Mouse (Mus musculus) heart, postnatal 0 days (tissue): ENCODE data around the gene 1700013G24Rik. TPM values are rescaled to one million over a fixed set of nuclear protein-coding genes. Genes with fewer than 3 reads are reported as not detected.

Experiments used
- ATAC-seq: fragments of 200-750 bp; cut with Nextera tagmentation; 2 replicates; pipeline ENCODE4 v1.8.0; 2017; ENCODE audit warnings: low read depth, moderate number of reproducible peaks, moderate library complexity; ENCODE audit not compliant: insufficient read depth
- DNase-seq: peaks from one replicate; pipeline ENCODE4 v3.0.0-alpha.2; 2016; ENCODE audit warnings: low spot score
- H3K27ac ChIP-seq: fragments of 300-500 bp; sonication (generic); 2 replicates; pipeline ENCODE4 v1.5.1; 2014; ENCODE audit warnings: low read depth, mild to moderate bottlenecking
- H3K27me3 ChIP-seq: fragments of 300-500 bp; sonication (generic); 2 replicates; pipeline ENCODE4 v1.6.1; 2014; ENCODE audit warnings: low read length, mixed read lengths; ENCODE audit not compliant: control insufficient read depth, insufficient read depth
- H3K36me3 ChIP-seq: fragments of 300-500 bp; sonication (generic); replicated peaks from 2 replicates; pipeline ENCODE4 v1.6.1; 2014; ENCODE audit warnings: low read length, mixed read lengths; ENCODE audit not compliant: control insufficient read depth, insufficient read depth
- H3K4me1 ChIP-seq: fragments of 300-500 bp; sonication (generic); 2 replicates; pipeline ENCODE4 v1.6.1; 2014; ENCODE audit warnings: antibody characterized with exemption; ENCODE audit not compliant: control insufficient read depth, insufficient read depth
- H3K4me2 ChIP-seq: fragments of 300-500 bp; sonication (generic); 2 replicates; pipeline ENCODE4 v1.6.1; 2014; ENCODE audit warnings: low read depth, mild to moderate bottlenecking, low read length, moderate library complexity
- H3K4me3 ChIP-seq: fragments of 300-500 bp; sonication (generic); 2 replicates; pipeline ENCODE4 v1.5.1; 2014; ENCODE audit warnings: low read depth, low read length
- H3K9ac ChIP-seq: fragments of 300-500 bp; sonication (generic); replicated peaks from 2 replicates; pipeline ENCODE4 v1.6.1; 2014; ENCODE audit warnings: low read depth, low read length, mixed read lengths
- H3K9me3 ChIP-seq: fragments of 300-500 bp; sonication (generic); replicated peaks from 2 replicates; pipeline ENCODE4 v1.6.1; 2016; ENCODE audit warnings: low read length; ENCODE audit not compliant: control insufficient read depth
- CTCF ChIP-seq: IDR thresholded peaks from 2 replicates; pipeline ENCODE4 v1.5.1; 2016; ENCODE audit warnings: antibody characterized with exemption, control low read depth, low read depth
- EP300 ChIP-seq: IDR thresholded peaks from 2 replicates; pipeline ENCODE4 v1.6.1; 2016; ENCODE audit warnings: antibody characterized with exemption, low read depth
- WGBS: fragments of 180-500 bp; shearing (Covaris S2); extraction: QIAGEN DNeasy Blood & Tissue Kit; methylation state at CpG from one replicate; pipeline ENCODE4 v1.1.7; 2014; 5-methylcytosine and 5-hydroxymethylcytosine counted together
- polyA plus RNA-seq: library from polyadenylated mRNA; unstranded; fragments of >200 nt; fragmentation: Nextera tagmentation; extraction: Ambion mirVana; gene quantifications from 2 replicates; pipeline ENCODE4 v1.2.1, GENCODE M21; 2015
- total RNA-seq: library from RNA; depleted of rRNA; stranded (reverse); fragments of >200 nt; gene quantifications from 2 replicates; pipeline ENCODE4 v1.2.3, GENCODE M21; 2014; ENCODE audit warnings: low replicate concordance

Gene 1700013G24Rik
- total and polyA plus RNA-seq, 2 experiments from 2014 or later = not detected

DNA sequence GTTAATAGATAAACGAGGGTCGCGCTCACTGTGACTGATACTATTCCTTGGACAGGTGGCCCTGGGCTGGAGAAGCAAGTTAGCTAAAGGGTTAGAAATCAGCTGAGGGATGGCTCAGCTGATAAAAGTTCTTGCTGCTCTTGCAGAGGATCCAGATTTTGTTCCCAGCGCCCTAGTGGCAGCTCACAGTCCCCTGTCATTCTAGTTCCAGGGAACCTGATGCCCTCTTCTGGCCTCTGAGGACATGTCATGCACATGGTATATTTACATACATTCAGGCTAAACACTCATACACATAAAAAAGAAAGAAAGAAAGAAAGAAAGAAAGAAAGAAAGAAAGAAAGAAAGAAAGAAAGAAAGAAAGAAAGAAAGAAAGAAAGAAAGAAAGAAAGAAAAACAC lies 11.8 kb upstream of the 1700013G24Rik start:
- DNase-seq = no peak
- H3K4me2 ChIP-seq = no peak overlapping the region
- no peak overlapping the region for H3K27ac ChIP-seq
- no peaks in the 10 kb centered on the region for H3K4me1 ChIP-seq
- no peak overlapping the region for H3K9ac ChIP-seq
- 77% methylated on average over 4 of the region's 4 CpGs for WGBS
- H3K36me3 ChIP-seq = no peaks in the 10 kb centered on the region
- TF ChIP-seq EP300 (no peak), CTCF (no peak)
- no peak overlapping the region for H3K4me3 ChIP-seq
- ATAC-seq = no peak
- no peaks in the 10 kb centered on the region for H3K27me3 ChIP-seq
- H3K9me3 ChIP-seq = no peaks in the 10 kb centered on the region

DNA sequence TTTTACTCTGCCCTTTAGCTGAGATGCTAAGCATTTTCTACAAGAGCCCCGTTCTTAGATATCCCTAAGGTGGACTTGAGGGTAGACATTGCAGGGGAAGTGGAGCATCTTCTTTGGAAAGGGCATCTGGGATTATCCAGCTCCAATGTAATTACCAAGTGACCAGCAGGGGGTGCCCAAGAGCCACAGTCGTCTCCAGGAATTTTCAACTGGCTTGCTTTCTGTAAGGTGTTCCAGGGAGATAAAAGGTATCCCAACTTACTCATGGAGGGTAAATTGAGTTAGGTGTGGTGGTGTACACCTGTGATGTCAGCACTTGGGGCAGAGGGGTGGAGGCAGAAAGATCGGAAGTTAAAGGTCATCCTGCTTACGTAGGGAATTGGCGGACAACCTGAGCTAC lies 9.5 kb upstream of the 1700013G24Rik start:
- H3K4me2 ChIP-seq = no peak overlapping the region
- TF ChIP-seq EP300 = no peak
- TF ChIP-seq CTCF = peak; percentile 90
- 23% methylated on average over 5 of the region's 5 CpGs for WGBS
- no peaks in the 10 kb centered on the region for H3K36me3 ChIP-seq
- no peak overlapping the region for H3K27ac ChIP-seq
- H3K4me3 ChIP-seq = no peak overlapping the region
- DNase-seq = peak; percentile 61
- H3K9me3 ChIP-seq = no peaks in the 10 kb centered on the region
- H3K4me1 ChIP-seq = peaks cover 10% of the 10 kb centered on the region
- no peak overlapping the region for H3K9ac ChIP-seq
- ATAC-seq = no peak
- H3K27me3 ChIP-seq = no peaks in the 10 kb centered on the region

DNA sequence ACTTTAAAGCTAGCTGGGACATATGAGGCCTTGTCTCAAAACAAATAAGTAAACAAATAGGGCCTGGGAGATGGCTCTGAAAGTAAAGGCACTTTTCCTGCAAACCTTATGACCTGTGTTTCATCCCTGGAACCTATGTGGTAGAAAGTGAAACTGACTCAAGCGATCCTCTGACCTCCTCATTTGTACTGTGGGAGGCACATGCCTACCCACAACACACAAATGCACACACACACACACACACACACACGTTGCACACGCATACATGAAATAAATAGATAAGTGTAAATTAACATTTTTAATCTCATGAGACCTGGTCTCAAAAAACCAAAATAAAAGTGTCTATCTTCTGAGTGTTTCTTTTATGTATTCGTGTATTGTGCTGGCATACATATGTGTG lies 7.2 kb upstream of the 1700013G24Rik start:
- Histone ChIP-seq H3K9me3 (no peaks in the 10 kb centered on the region), H3K4me3 (no peak overlapping the region), H3K27me3 (no peaks in the 10 kb centered on the region), H3K9ac (no peak overlapping the region), H3K4me2 (no peak overlapping the region), H3K36me3 (no peaks in the 10 kb centered on the region), H3K27ac (no peak overlapping the region), H3K4me1 (peaks cover 25% of the 10 kb centered on the region)
- TF ChIP-seq CTCF (no peak), EP300 (no peak)
- 93% methylated on average over 4 of the region's 4 CpGs for WGBS
- no peak for ATAC-seq
- DNase-seq = no peak

DNA sequence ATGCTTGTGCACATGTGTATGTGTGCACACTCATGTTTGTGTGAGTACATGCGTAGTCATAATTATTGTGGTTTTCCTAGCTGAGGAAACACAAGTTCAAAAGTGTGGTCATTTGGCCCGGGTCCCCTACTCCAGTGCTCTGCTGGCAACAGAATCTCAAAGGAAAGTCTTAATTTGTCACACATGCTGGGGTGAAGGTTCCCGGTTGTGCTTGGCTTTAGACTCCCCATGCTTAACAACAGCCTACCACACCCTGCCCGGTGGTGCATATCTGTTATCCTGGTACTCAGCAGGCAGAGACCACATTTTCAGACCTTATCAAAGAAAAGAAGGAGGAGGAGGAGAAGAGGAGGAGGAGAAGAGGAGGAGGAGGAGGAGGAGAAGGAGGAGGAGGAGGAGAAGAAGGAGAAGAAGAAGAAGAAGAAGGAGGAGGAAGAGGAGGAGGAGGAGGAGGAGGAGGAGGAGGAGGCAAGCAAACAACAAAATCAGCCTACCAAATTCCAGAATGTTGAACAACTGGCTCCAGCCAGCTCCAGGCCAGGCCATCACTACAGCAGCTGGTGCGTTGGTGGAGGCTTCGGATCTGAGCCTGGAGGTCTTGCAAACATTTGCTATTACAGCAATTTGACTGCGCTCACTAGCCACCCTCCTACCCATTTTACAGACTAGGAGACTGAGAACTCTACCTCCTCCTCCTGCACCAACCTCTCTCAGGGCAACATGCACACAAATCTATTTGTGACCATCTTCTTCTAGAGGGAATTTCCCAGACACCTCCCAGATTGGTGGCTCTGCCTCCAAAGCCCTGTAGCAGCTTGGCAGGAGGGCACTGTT lies 5.5 kb upstream of the 1700013G24Rik start:
- no peak overlapping the region for H3K9ac ChIP-seq
- DNase-seq = no peak
- H3K4me3 ChIP-seq = no peak overlapping the region
- H3K4me2 ChIP-seq = no peak overlapping the region
- no peaks in the 10 kb centered on the region for H3K9me3 ChIP-seq
- H3K4me1 ChIP-seq = peaks cover 25% of the 10 kb centered on the region
- no peak for TF ChIP-seq EP300
- no peak for TF ChIP-seq CTCF
- WGBS = 46% methylated on average over 7 of the region's 7 CpGs
- no peak for ATAC-seq
- no peaks in the 10 kb centered on the region for H3K27me3 ChIP-seq
- peak overlapping the region; percentile 52 for H3K27ac ChIP-seq
- H3K36me3 ChIP-seq = no peaks in the 10 kb centered on the region

DNA sequence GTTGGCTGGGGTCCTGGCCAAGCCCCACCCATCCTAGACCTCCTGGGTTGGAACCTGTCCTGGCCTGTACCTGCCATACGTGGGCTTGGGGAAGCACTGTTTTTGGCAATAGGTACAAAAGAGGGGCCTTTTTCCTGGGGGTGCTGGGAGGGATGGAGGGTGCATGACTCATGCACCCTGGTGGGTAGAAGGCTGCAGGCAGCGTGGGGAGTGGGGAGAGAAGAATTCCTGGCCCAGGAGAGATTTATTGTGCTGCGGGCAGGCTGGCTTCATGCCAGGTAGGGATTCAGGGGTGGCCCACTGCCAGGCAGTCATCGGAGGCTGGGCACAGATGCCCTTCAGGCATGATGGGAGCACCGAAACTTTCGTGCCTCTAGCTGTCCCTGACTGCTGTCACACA lies 4.9 kb upstream of the 1700013G24Rik start:
- ATAC-seq (peak; percentile 72), DNase-seq (peak; percentile 53)
- H3K4me2 ChIP-seq = no peak overlapping the region
- H3K4me3 ChIP-seq = no peak overlapping the region
- TF ChIP-seq CTCF = no peak
- TF ChIP-seq EP300 = no peak
- 12% methylated on average over 6 of the region's 6 CpGs for WGBS
- H3K27ac ChIP-seq = peak overlapping the region; percentile 52
- H3K27me3 ChIP-seq = no peaks in the 10 kb centered on the region
- no peaks in the 10 kb centered on the region for H3K9me3 ChIP-seq
- H3K4me1 ChIP-seq = peaks cover 26% of the 10 kb centered on the region
- H3K9ac ChIP-seq = 0 out of 2 replicates have a peak overlapping the region, but pooled peaks have one; percentile 23
- H3K36me3 ChIP-seq = no peaks in the 10 kb centered on the region
